Mouse (Mus musculus) thymus, adult 2 months (tissue): ENCODE results near the gene Gtpbp1. TPM values are rescaled to one million over a fixed set of nuclear protein-coding genes. Genes with fewer than 3 reads are reported as not detected.
A peak's percentile ranks its signal among the peaks of the same experiment; 100 is the strongest.

ENCODE experiments used
- DNase-seq: peaks from one replicate; pipeline ENCODE4 v3.0.0; 2021
- H3K27ac ChIP-seq: fragments of 200-500 bp; 2 replicates; pipeline ENCODE4 v1.5.1; 2012; ENCODE audit warnings: low read length, control low read depth; ENCODE audit not compliant: control insufficient read depth, insufficient read depth
- H3K27me3 ChIP-seq: fragments of 200-500 bp; 2 replicates; pipeline ENCODE4 v1.6.1; 2012; ENCODE audit warnings: mild to moderate bottlenecking, low read length, moderate library complexity, mixed read lengths; ENCODE audit not compliant: control insufficient read depth, insufficient read depth
- H3K36me3 ChIP-seq: fragments of 200-500 bp; 2 replicates; pipeline ENCODE4 v1.6.1; 2012; ENCODE audit warnings: mild to moderate bottlenecking, low read length, moderate library complexity; ENCODE audit not compliant: control insufficient read depth, insufficient read depth
- H3K4me1 ChIP-seq: fragments of 200-500 bp; replicated peaks from 2 replicates; pipeline ENCODE4 v1.6.1; 2012; ENCODE audit warnings: low read length; ENCODE audit not compliant: control insufficient read depth, insufficient read depth
- H3K4me3 ChIP-seq: fragments of 200-500 bp; 2 replicates; pipeline ENCODE4 v1.5.1; 2012; ENCODE audit warnings: mild to moderate bottlenecking, low read length, control low read depth, moderate library complexity; ENCODE audit not compliant: control insufficient read depth, insufficient read depth
- CTCF ChIP-seq: fragments of 200-500 bp; IDR thresholded peaks from 2 replicates; pipeline ENCODE4 v1.5.1; 2012; ENCODE audit warnings: mild to moderate bottlenecking, control low read depth, low read length, moderate library complexity, borderline replicate concordance; ENCODE audit not compliant: control insufficient read depth, poor library complexity, insufficient read depth; ENCODE audit errors: extremely low read depth
- POLR2A ChIP-seq: fragments of 200-500 bp; IDR thresholded peaks from 2 replicates; pipeline ENCODE4 v1.6.1; 2012; ENCODE audit warnings: mild to moderate bottlenecking, low read length, control low read depth, moderate library complexity; ENCODE audit not compliant: control insufficient read depth, poor library complexity, insufficient read depth; ENCODE audit errors: extremely low read depth
- WGBS: fragments of 180-500 bp; shearing (Covaris S2); methylation state at CpG from one replicate; pipeline ENCODE4 v1.1.7; 2018; 5-methylcytosine and 5-hydroxymethylcytosine counted together
- polyA plus RNA-seq: library from polyadenylated mRNA; depleted of rRNA; stranded (reverse); fragments of >200 nt; gene quantifications from 2 replicates; pipeline ENCODE4 v1.2.3, GENCODE M21; 2012

Gene Gtpbp1
- polyA plus RNA-seq, 1 experiment = 91.3 TPM

DNA sequence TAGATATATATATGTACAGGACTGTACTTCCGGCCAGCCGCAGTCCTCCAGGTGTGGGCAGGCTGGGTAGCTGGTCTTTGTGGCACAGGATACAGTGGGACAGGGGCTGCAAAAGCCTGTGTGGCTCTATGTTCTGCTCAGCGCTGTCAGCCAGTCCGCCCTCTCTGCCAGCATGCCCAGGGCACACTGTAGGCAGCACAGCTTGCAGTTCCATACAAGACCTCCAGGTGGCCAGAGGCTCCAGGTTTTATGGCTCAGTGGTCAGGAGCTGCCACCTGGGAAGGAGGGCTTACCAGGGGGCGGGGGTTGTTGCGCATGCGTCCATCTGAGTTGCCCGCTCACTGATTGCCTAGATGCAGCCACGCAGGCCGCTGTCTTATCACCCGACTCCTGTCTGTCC is 57.4 kb downstream of the Gtpbp1 start:
- H3K27ac ChIP-seq = no peak overlapping the region
- TF ChIP-seq CTCF (0 out of 2 replicates have a peak, but pooled peaks have one; percentile 13), POLR2A (no peak)
- peaks cover 24% of the 10 kb centered on the region for H3K4me1 ChIP-seq
- 95% methylated on average over 11 of the region's 11 CpGs for WGBS
- peak; percentile 39 for DNase-seq
- H3K27me3 ChIP-seq = no peaks in the 10 kb centered on the region
- H3K4me3 ChIP-seq = no peak overlapping the region
- no peaks in the 10 kb centered on the region for H3K36me3 ChIP-seq

DNA sequence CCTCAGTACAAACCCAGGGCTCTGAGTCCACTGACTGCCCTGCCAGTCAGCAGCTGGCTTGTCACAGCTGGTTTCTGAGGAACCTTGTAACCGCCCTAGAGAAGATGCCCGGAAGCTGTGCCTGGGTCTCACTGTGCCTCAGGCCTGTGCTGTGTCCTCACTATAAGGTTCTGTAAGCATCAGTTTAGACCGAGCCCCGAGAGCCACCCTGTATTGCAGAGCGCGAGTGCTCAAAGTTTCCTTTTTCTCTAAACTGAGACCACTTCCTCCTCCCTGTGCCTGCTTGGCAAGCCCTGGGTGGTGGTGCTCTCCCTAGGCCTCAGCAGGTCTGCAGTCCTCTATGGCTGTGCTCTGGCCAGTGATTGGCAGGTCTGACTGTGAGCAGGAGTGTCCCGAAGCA is 58.5 kb downstream of the Gtpbp1 start:
- H3K27me3 ChIP-seq = no peaks in the 10 kb centered on the region
- DNase-seq = peak; percentile 27
- H3K27ac ChIP-seq = peak overlapping the region; percentile 22; the same call in 1 of the 2 replicates
- H3K36me3 ChIP-seq = no peaks in the 10 kb centered on the region
- peaks cover 24% of the 10 kb centered on the region for H3K4me1 ChIP-seq
- no peak overlapping the region for H3K4me3 ChIP-seq
- TF ChIP-seq POLR2A (no peak), CTCF (no peak)
- WGBS = 17% methylated on average over 7 of the region's 7 CpGs

- no peak overlapping the region for H3K27ac ChIP-seq
- DNase-seq = no peak
- WGBS = 95% methylated on average over 8 of the region's 8 CpGs
- H3K36me3 ChIP-seq = no peaks in the 10 kb centered on the region
- TF ChIP-seq CTCF = no peak
- TF ChIP-seq POLR2A = no peak
- H3K27me3 ChIP-seq = no peaks in the 10 kb centered on the region
- H3K4me1 ChIP-seq = peaks cover 24% of the 10 kb centered on the region
- H3K4me3 ChIP-seq = no peak overlapping the region
Observed at GRCm38 (mm10) chr15:79750266-79750665, 59.6 kb downstream of the Gtpbp1 start.

GRCm38 (mm10) chr15:79751772-79752171 is 61.1 kb downstream of the Gtpbp1 start:
- Histone ChIP-seq H3K27me3 (no peaks in the 10 kb centered on the region), H3K36me3 (no peaks in the 10 kb centered on the region), H3K4me1 (peaks cover 34% of the 10 kb centered on the region), H3K4me3 (no peak overlapping the region), H3K27ac (peak overlapping the region; percentile 16; the same call in 1 of the 2 replicates)
- no peak for DNase-seq
- 38% methylated on average over 17 of the region's 17 CpGs for WGBS
- TF ChIP-seq CTCF (no peak), POLR2A (no peak)

DNA sequence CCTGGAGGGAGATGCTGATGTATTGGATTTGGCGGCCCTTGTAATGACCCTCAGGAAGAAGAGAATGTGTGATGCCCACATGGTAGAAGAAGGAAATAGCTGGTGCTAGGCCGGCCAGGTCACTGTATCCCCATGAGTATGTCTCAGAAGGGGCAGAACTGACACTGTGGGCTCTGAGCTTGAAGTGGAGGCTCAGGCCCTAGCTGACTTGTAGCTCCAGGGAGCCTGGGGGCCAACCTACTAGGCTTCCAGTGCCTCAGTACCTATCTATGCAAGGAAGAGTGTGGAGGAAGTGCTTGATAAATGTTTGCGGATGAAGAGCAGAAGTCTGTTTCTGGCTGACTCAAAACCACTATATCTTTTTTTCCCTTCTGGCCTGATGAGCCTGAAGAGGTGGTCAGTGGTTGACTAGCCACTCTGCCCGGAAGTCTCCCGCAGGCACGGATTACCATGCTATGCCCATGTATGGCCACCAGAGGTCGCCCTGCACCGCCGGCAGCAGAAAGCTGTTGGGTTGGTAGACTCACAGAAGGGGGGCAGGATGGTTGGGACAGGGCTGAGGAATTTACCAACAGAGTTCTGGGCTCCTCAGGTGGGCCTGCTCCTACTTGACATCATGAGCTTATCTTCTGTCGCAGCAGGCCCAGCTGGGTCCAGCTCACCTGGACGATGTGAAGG is 62.2 kb downstream of the Gtpbp1 start:
- DNase-seq = peak; percentile 79
- H3K4me1 ChIP-seq = peaks cover 37% of the 10 kb centered on the region
- TF ChIP-seq POLR2A (no peak), CTCF (peak; percentile 96)
- H3K4me3 ChIP-seq = no peak overlapping the region
- H3K27me3 ChIP-seq = no peaks in the 10 kb centered on the region
- H3K27ac ChIP-seq = no peak overlapping the region
- 31% methylated on average over 11 of the region's 11 CpGs for WGBS
- no peaks in the 10 kb centered on the region for H3K36me3 ChIP-seq

- peaks cover 35% of the 10 kb centered on the region for H3K4me1 ChIP-seq
- 95% methylated on average over 3 of the region's 3 CpGs for WGBS
- H3K36me3 ChIP-seq = no peaks in the 10 kb centered on the region
- no peak overlapping the region for H3K27ac ChIP-seq
- no peak for TF ChIP-seq POLR2A
- no peak for TF ChIP-seq CTCF
- no peaks in the 10 kb centered on the region for H3K27me3 ChIP-seq
- H3K4me3 ChIP-seq = no peak overlapping the region
- DNase-seq = no peak
Observed at GRCm38 (mm10) chr15:79753420-79753752, 62.7 kb downstream of the Gtpbp1 start.
